Mouse (Mus musculus) bone marrow macrophage, adult 2 months (primary cell): ENCODE results near the gene Camkv. TPM values are rescaled to one million over a fixed set of nuclear protein-coding genes. Genes with fewer than 3 reads are reported as not detected.

Source experiments
- H3K27ac ChIP-seq: 2 replicates; pipeline ENCODE4 v1.5.1; 2012; ENCODE audit warnings: low read depth, low read length; ENCODE audit not compliant: insufficient read depth
- H3K4me1 ChIP-seq: 2 replicates; pipeline ENCODE4 v1.6.1; 2012; ENCODE audit warnings: low read length; ENCODE audit not compliant: control insufficient read depth, insufficient read depth
- H3K4me3 ChIP-seq: 2 replicates; pipeline ENCODE4 v1.5.1; 2012; ENCODE audit warnings: mild to moderate bottlenecking, low read length, moderate library complexity; ENCODE audit not compliant: insufficient read depth
- CTCF ChIP-seq: IDR thresholded peaks from 2 replicates; pipeline ENCODE4 v1.5.1; 2012; ENCODE audit warnings: low read depth, mild to moderate bottlenecking, low read length, moderate library complexity
- POLR2A ChIP-seq: IDR thresholded peaks from 2 replicates; pipeline ENCODE4 v1.6.1; 2012; ENCODE audit warnings: mild to moderate bottlenecking, low read depth, low read length, borderline replicate concordance
- polyA plus RNA-seq: library from polyadenylated mRNA; stranded (reverse); fragments of >200 nt; gene quantifications from 2 replicates; pipeline ENCODE4 v1.2.4, GENCODE M21; 2012; ENCODE audit not compliant: missing spikeins, insufficient read depth, insufficient read length

Camkv gene
- polyA plus RNA-seq, 1 experiment = not detected

- no peak for TF ChIP-seq CTCF
- no peak for TF ChIP-seq POLR2A
- peak within 1 kb of the TSS; percentile 89 for H3K27ac ChIP-seq
- H3K4me3 ChIP-seq = peak within 1 kb of the TSS; percentile 86
- H3K4me1 ChIP-seq = peaks cover 43% of the 10 kb centered on the region
Measured at GRCm38 (mm10) chr9:107985131-107986119, 50.0 kb downstream of the Camkv start, which contains the start of gene Inka1. TSS of gene Inka1 (minus strand) at chr9:107985879.

- H3K4me1 ChIP-seq = peaks cover 35% of the 10 kb centered on the region
- H3K27ac ChIP-seq = no peak overlapping the region
Measured at GRCm38 (mm10) chr9:107986376-107986775, 50.9 kb downstream of the Camkv start.

GRCm38 (mm10) chr9:107987950-107988349 is 52.5 kb downstream of the Camkv start:
- TF ChIP-seq CTCF (no peak), POLR2A (no peak)
- no peak overlapping the region for H3K27ac ChIP-seq
- H3K4me3 ChIP-seq = no peak overlapping the region
- peaks cover 23% of the 10 kb centered on the region for H3K4me1 ChIP-seq

More at GRCm38 (mm10) chr9:107986376-107986775, 50.9 kb downstream of the Camkv start:
- TF ChIP-seq CTCF (peak; percentile 59), POLR2A (no peak)
- H3K4me3 ChIP-seq = peak overlapping the region; percentile 86

GRCm38 (mm10) chr9:107992197-107992596 is 56.7 kb downstream of the Camkv start, which contains the start of gene Cdhr4:
TSS of gene Cdhr4 (plus strand) at chr9:107992497.
- TF ChIP-seq POLR2A (no peak), CTCF (no peak)
- Histone ChIP-seq H3K27ac (no peak within 1 kb of the TSS), H3K4me1 (peaks cover 21% of the 10 kb centered on the region)

GRCm38 (mm10) chr9:107993013-107993412 is 57.5 kb downstream of the Camkv start:
- Histone ChIP-seq H3K4me1 (peaks cover 23% of the 10 kb centered on the region), H3K4me3 (no peak overlapping the region), H3K27ac (no peak overlapping the region)
- no peak for TF ChIP-seq CTCF
- no peak for TF ChIP-seq POLR2A

More at GRCm38 (mm10) chr9:107992197-107992596, 56.7 kb downstream of the Camkv start, which contains the start of gene Cdhr4:
- H3K4me3 ChIP-seq = no peak within 1 kb of the TSS

- no peak overlapping the region for H3K4me3 ChIP-seq
- no peak for TF ChIP-seq POLR2A
- TF ChIP-seq CTCF = no peak
- peaks cover 27% of the 10 kb centered on the region for H3K4me1 ChIP-seq
- peak overlapping the region; percentile 54 for H3K27ac ChIP-seq
Measured at GRCm38 (mm10) chr9:107994464-107994863, 59.0 kb downstream of the Camkv start.

- no peak for TF ChIP-seq CTCF
- TF ChIP-seq POLR2A = no peak
- H3K27ac ChIP-seq = no peak overlapping the region
- peaks cover 27% of the 10 kb centered on the region for H3K4me1 ChIP-seq
Measured at GRCm38 (mm10) chr9:107995513-107995912, 60.0 kb downstream of the Camkv start.

GRCm38 (mm10) chr9:107996049-107996448 is 60.6 kb downstream of the Camkv start, which contains the start of gene Gm20662:
TSS of gene Gm20662 (plus strand) at chr9:107996349.
- Histone ChIP-seq H3K4me3 (no peak within 1 kb of the TSS), H3K27ac (peak within 1 kb of the TSS; percentile 22; the same call in 1 of the 2 replicates), H3K4me1 (peaks cover 27% of the 10 kb centered on the region)
- TF ChIP-seq POLR2A (no peak), CTCF (no peak)

More at GRCm38 (mm10) chr9:107995513-107995912, 60.0 kb downstream of the Camkv start:
- H3K4me3 ChIP-seq = no peak overlapping the region

Other genes starting within 250 kb of the Camkv start
- not detected in 2 replicates for gene Sema3f, start 225.2 kb upstream of the Camkv start, polyA plus RNA-seq
- 177 and 178 TPM in 2 replicates for gene Rbm5, start 164.7 kb upstream of the Camkv start, polyA plus RNA-seq
- 73.5 and 87.0 TPM in 2 replicates for gene Rbm6, start 62.4 kb upstream of the Camkv start, polyA plus RNA-seq
- gene Mon1a, start 47.5 kb upstream of the Camkv start, polyA plus RNA-seq = 11.4 and 15.3 TPM in 2 replicates
- not detected in 2 replicates for gene Mst1r, start 28.8 kb upstream of the Camkv start, polyA plus RNA-seq
- gene Actl11, start 7.2 kb upstream of the Camkv start, polyA plus RNA-seq = not detected in 2 replicates
- 5.0 and 6.9 TPM in 2 replicates for gene Traip, start 14.5 kb downstream of the Camkv start, polyA plus RNA-seq
- gene Uba7, start 39.8 kb downstream of the Camkv start, polyA plus RNA-seq = 157 and 173 TPM in 2 replicates
- 1.3 TPM in 2 replicates for gene Gm20661, start 47.4 kb downstream of the Camkv start, polyA plus RNA-seq
- gene Inka1, start 50.2 kb downstream of the Camkv start, polyA plus RNA-seq = 13.7 and 18.2 TPM in 2 replicates
- gene Cdhr4, start 56.8 kb downstream of the Camkv start, polyA plus RNA-seq = 5.2 TPM in 1 of 2 replicates, not detected in the other
- gene Gm20662, start 60.7 kb downstream of the Camkv start, polyA plus RNA-seq = 6.2 TPM in 1 of 2 replicates, not detected in the other
- gene Ip6k1, start 66.8 kb downstream of the Camkv start, polyA plus RNA-seq = 72.6 and 79.8 TPM in 2 replicates
- 6.7 and 7.1 TPM in 2 replicates for gene Gmppb, start 113.6 kb downstream of the Camkv start, polyA plus RNA-seq
- 0.79 and 1.0 TPM in 2 replicates for gene Amigo3, start 117.5 kb downstream of the Camkv start, polyA plus RNA-seq
- not detected in 2 replicates for gene Mst1, start 144.8 kb downstream of the Camkv start, polyA plus RNA-seq
- 23.5 and 24.9 TPM in 2 replicates for gene Rnf123, start 147.7 kb downstream of the Camkv start, polyA plus RNA-seq
- gene Apeh, start 158.9 kb downstream of the Camkv start, polyA plus RNA-seq = 52.2 and 52.7 TPM in 2 replicates